In genomic region chr6:42348281-42349005, GRCm38 (mm10) we compare ENCODE assay signal across 9 mouse cellular contexts. TPM values are rescaled to one million over a fixed set of nuclear protein-coding genes. Genes with fewer than 3 reads are reported as not detected.
A peak's percentile ranks its signal among the peaks of the same experiment; 100 is the strongest.
DNase-seq lines count a peak whose midpoint lies in the region; ATAC-seq lines count a peak whose summit lies in the region.
"Had no signal": no experiment of that assay in that cellular context is flagged by ENCODE, and none has a peak within 500 bp of the region (broad histone marks: within the 10 kb centered on the region; RNA-seq: fewer than 3 reads in every experiment).

No protein-coding gene starts in this region.

- no peak overlapping the region for H3K27ac ChIP-seq in forebrain, embryonic 12.5 days
- no peak overlapping the region for H3K27ac ChIP-seq in limb, embryonic 12.5 days
- peak overlapping the region; percentile 97; the same call in 1 of the 2 replicates for H3K27ac ChIP-seq in stomach, embryonic 15.5 days

- no peak for ATAC-seq in forebrain, embryonic 12.5 days (ENCODE audit: low FRiP score)
- no peak for ATAC-seq in limb, embryonic 12.5 days (ENCODE audit: insufficient number of reproducible peaks, insufficient read depth, low FRiP score, low TSS enrichment, low read depth)
- no peak for ATAC-seq in stomach, embryonic 15.5 days (ENCODE audit: insufficient read depth, low FRiP score, low read depth)

- no peaks in the 10 kb centered on the region for H3K9me3 ChIP-seq in forebrain, embryonic 12.5 days
- H3K9me3 ChIP-seq in limb, embryonic 12.5 days = no peaks in the 10 kb centered on the region
- H3K9me3 ChIP-seq in stomach, embryonic 15.5 days = no peaks in the 10 kb centered on the region

- WGBS in forebrain, embryonic 12.5 days = 32% methylated on average over 12 of the region's 12 CpGs
- 38% methylated on average over 12 of the region's 12 CpGs for WGBS in limb, embryonic 12.5 days
- 42% methylated on average over 12 of the region's 12 CpGs for WGBS in stomach, embryonic 15.5 days

- DNase-seq in lung, postnatal 36 days = peak; percentile 14
- DNase-seq in lung, postnatal 14 days = no peak
- DNase-seq in gastrocnemius, postnatal 14 days = no peak
- DNase-seq in adrenal gland, adult 2 months = no peak
- no peak for DNase-seq in frontal cortex, postnatal 14 days (ENCODE audit: low spot score in 2 of 2)

- H3K4me3 ChIP-seq in forebrain, embryonic 12.5 days (replicated peaks) = peak overlapping the region; percentile 81
- peak overlapping the region; percentile 83; the same call in 1 of the 2 replicates for H3K4me3 ChIP-seq in limb, embryonic 12.5 days (replicated peaks)
- H3K4me3 ChIP-seq in stomach, embryonic 15.5 days (replicated peaks) = peak overlapping the region; percentile 84

- H3K9ac ChIP-seq in forebrain, embryonic 12.5 days = no peak overlapping the region
- no peak overlapping the region for H3K9ac ChIP-seq in limb, embryonic 12.5 days (replicated peaks)
- H3K9ac ChIP-seq in stomach, embryonic 15.5 days = no peak overlapping the region

- peaks cover 28% of the 10 kb centered on the region for H3K4me1 ChIP-seq in forebrain, embryonic 12.5 days
- peaks cover 30% of the 10 kb centered on the region for H3K4me1 ChIP-seq in limb, embryonic 12.5 days (replicated peaks)
- H3K4me1 ChIP-seq in stomach, embryonic 15.5 days = peaks cover 27% of the 10 kb centered on the region

- H3K4me2 ChIP-seq in forebrain, embryonic 12.5 days = peak overlapping the region; percentile 86
- peak overlapping the region; percentile 88 for H3K4me2 ChIP-seq in limb, embryonic 12.5 days
- peak overlapping the region; percentile 75 for H3K4me2 ChIP-seq in stomach, embryonic 15.5 days

- H3K36me3 ChIP-seq in forebrain, embryonic 12.5 days (replicated peaks) = peaks cover 16% of the 10 kb centered on the region
- peaks cover 24% of the 10 kb centered on the region for H3K36me3 ChIP-seq in limb, embryonic 12.5 days
- no peaks in the 10 kb centered on the region; the same call in 1 of the 2 replicates for H3K36me3 ChIP-seq in stomach, embryonic 15.5 days

- no peaks in the 10 kb centered on the region for H3K27me3 ChIP-seq in forebrain, embryonic 12.5 days
- H3K27me3 ChIP-seq in limb, embryonic 12.5 days = no peaks in the 10 kb centered on the region
- H3K27me3 ChIP-seq in stomach, embryonic 15.5 days (replicated peaks) = no peaks in the 10 kb centered on the region

- intact Hi-C loops in gastrocnemius, postnatal 14 days (cut with DNase I; ENCODE audit: low total_unique reads) = loop anchor here (5.0 kb wide), 1 partner anchor 34 kb away; no protein-coding TSS in a partner anchor

RNA-seq across cellular contexts. Expression of gene Zyx, which starts 1.0 kb away (rescaled TPM):
- 66.6 and 71.1 TPM in 2 replicates for polyA plus RNA-seq in forebrain, embryonic 12.5 days (2016; fragmentation: Nextera tagmentation; extraction: Ambion mirVana)
- polyA plus RNA-seq in limb, embryonic 12.5 days (2016; fragmentation: Nextera tagmentation; extraction: Ambion mirVana) = 86.1 and 109 TPM in 2 replicates
- polyA plus RNA-seq in stomach, embryonic 15.5 days (2015; fragmentation: Nextera tagmentation; extraction: Ambion mirVana) = 96.9 and 105 TPM in 2 replicates
- 10 to 100 TPM; 35.2 to 40.9 TPM for total RNA-seq in gastrocnemius, postnatal 14 days (2021)
- 100 to 1,000 TPM in 1 of 2 experiments, 10 to 100 TPM in 1; 96.9 to 121 TPM for total RNA-seq in adrenal gland, adult 2 months (2021)
- 192 and 204 TPM in 2 replicates for polyA plus RNA-seq in adrenal gland, adult 2 months (2012; rRNA removed)

RNA-seq across cellular contexts. Expression of gene Fam131b, which starts 24.0 kb away (rescaled TPM):
- polyA plus RNA-seq in forebrain, embryonic 12.5 days (2016; fragmentation: Nextera tagmentation; extraction: Ambion mirVana) = 3.6 and 4.7 TPM in 2 replicates
- polyA plus RNA-seq in limb, embryonic 12.5 days (2016; fragmentation: Nextera tagmentation; extraction: Ambion mirVana) = 0.68 and 0.79 TPM in 2 replicates
- 0.22 and 0.23 TPM in 2 replicates for polyA plus RNA-seq in stomach, embryonic 15.5 days (2015; fragmentation: Nextera tagmentation; extraction: Ambion mirVana)
- under 1 TPM; 0.60 to 0.80 TPM for total RNA-seq in gastrocnemius, postnatal 14 days (2021)
- under 1 TPM; 0.14 to 0.17 TPM for total RNA-seq in adrenal gland, adult 2 months (2021)
- polyA plus RNA-seq in adrenal gland, adult 2 months (2012; rRNA removed) = 0.04 and 0.11 TPM in 2 replicates

RNA-seq across cellular contexts. Expression of gene Epha1, which starts 24.6 kb away (rescaled TPM):
- 0.69 and 1.4 TPM in 2 replicates for polyA plus RNA-seq in forebrain, embryonic 12.5 days (2016; fragmentation: Nextera tagmentation; extraction: Ambion mirVana)
- 7.8 and 9.0 TPM in 2 replicates for polyA plus RNA-seq in limb, embryonic 12.5 days (2016; fragmentation: Nextera tagmentation; extraction: Ambion mirVana)
- polyA plus RNA-seq in stomach, embryonic 15.5 days (2015; fragmentation: Nextera tagmentation; extraction: Ambion mirVana) = 16.3 and 16.9 TPM in 2 replicates
- under 1 TPM; 0.07 to 0.21 TPM for total RNA-seq in gastrocnemius, postnatal 14 days (2021)
- total RNA-seq in adrenal gland, adult 2 months (2021) = under 1 TPM; 0.23 to 0.86 TPM
- polyA plus RNA-seq in adrenal gland, adult 2 months (2012; rRNA removed) = 0.18 and 0.37 TPM in 2 replicates

RNA-seq across cellular contexts. Expression of gene Tas2r143, which starts 51.6 kb away (rescaled TPM):
- not detected in 2 replicates for polyA plus RNA-seq in forebrain, embryonic 12.5 days (2016; fragmentation: Nextera tagmentation; extraction: Ambion mirVana)
- polyA plus RNA-seq in limb, embryonic 12.5 days (2016; fragmentation: Nextera tagmentation; extraction: Ambion mirVana) = not detected in 2 replicates
- polyA plus RNA-seq in stomach, embryonic 15.5 days (2015; fragmentation: Nextera tagmentation; extraction: Ambion mirVana) = not detected in 2 replicates
- under 1 TPM in 1 of 2 experiments, not detected in 1; 0.44 TPM for total RNA-seq in gastrocnemius, postnatal 14 days (2021)
- total RNA-seq in adrenal gland, adult 2 months (2021) = 1 to 10 TPM in 1 of 2 experiments, under 1 TPM in 1; 0.90 to 7.2 TPM
- 0.50 and 0.63 TPM in 2 replicates for polyA plus RNA-seq in adrenal gland, adult 2 months (2012; rRNA removed)
- total RNA-seq: heart, postnatal 36 days had no signal

RNA-seq across cellular contexts. Expression of gene Tas2r135, which starts 56.8 kb away (rescaled TPM):
- polyA plus RNA-seq in forebrain, embryonic 12.5 days (2016; fragmentation: Nextera tagmentation; extraction: Ambion mirVana) = not detected in 2 replicates
- polyA plus RNA-seq in limb, embryonic 12.5 days (2016; fragmentation: Nextera tagmentation; extraction: Ambion mirVana) = not detected in 2 replicates
- not detected in 2 replicates for polyA plus RNA-seq in stomach, embryonic 15.5 days (2015; fragmentation: Nextera tagmentation; extraction: Ambion mirVana)
- total RNA-seq in gastrocnemius, postnatal 14 days (2021) = not detected
- total RNA-seq in adrenal gland, adult 2 months (2021) = 1 to 10 TPM in 1 of 2 experiments, under 1 TPM in 1; 0.62 to 4.4 TPM
- polyA plus RNA-seq in adrenal gland, adult 2 months (2012; rRNA removed) = 0.16 TPM in 1 of 2 replicates, not detected in the other
